Mouse (Mus musculus): ENCODE results near the gene BC005537.

The BC005537 gene

GRCm38 (mm10) chr13:24844983-24845955 lies 43.8 kb downstream of the BC005537 start, which contains the start of gene D130043K22Rik:
TSS of gene D130043K22Rik (plus strand) at chr13:24845135.
- peak; percentile 26 for DNase-seq (ENCODE audit: low read depth, low spot score)

GRCm38 (mm10) chr13:24849318-24849717 lies 47.9 kb downstream of the BC005537 start:
- DNase-seq (ENCODE audit: low read depth, low spot score) = no peak

- no peak for DNase-seq (ENCODE audit: low read depth, low spot score)
These were observed 50.5 kb downstream of the BC005537 start for GRCm38 (mm10) chr13:24851989-24852388.

- DNase-seq (ENCODE audit: low read depth, low spot score) = no peak
These were observed 51.1 kb downstream of the BC005537 start for GRCm38 (mm10) chr13:24852570-24852969.

GRCm38 (mm10) chr13:24859115-24859514 lies 57.7 kb downstream of the BC005537 start:
- DNase-seq (ENCODE audit: low read depth, low spot score) = no peak

GRCm38 (mm10) chr13:24861084-24861483 lies 59.6 kb downstream of the BC005537 start:
- DNase-seq (ENCODE audit: low read depth, low spot score) = no peak

- DNase-seq (ENCODE audit: low read depth, low spot score) = no peak
These were observed 60.6 kb downstream of the BC005537 start for GRCm38 (mm10) chr13:24862021-24862420.

- DNase-seq (ENCODE audit: low read depth, low spot score) = peak; percentile 13
These were observed 61.1 kb downstream of the BC005537 start for GRCm38 (mm10) chr13:24862520-24862919.
